Mouse (Mus musculus) E14TG2a.4 (cell line): ENCODE measurements around the gene Gm45140.

Experiments used
- CTCF ChIP-seq: conservative IDR thresholded peaks from 2 replicates; pipeline ENCODE4 v1.5.1; 2014; ENCODE audit warnings: low read length
- POU5F1 ChIP-seq: IDR thresholded peaks from 2 replicates; pipeline ENCODE4 v1.6.1; 2014; ENCODE audit warnings: low read length, borderline replicate concordance

- TF ChIP-seq POU5F1 (no peak), CTCF (no peak)
Measured at GRCm38 (mm10) chr6:87778294-87779173, 57.1 kb downstream of the Gm45140 start.
